In genomic region chr2:138215561-138215960, GRCm38 (mm10) we compare ENCODE assay signal across 8 mouse cellular contexts. TPM values are rescaled to one million over a fixed set of nuclear protein-coding genes. Genes with fewer than 3 reads are reported as not detected.
DNase-seq lines count a peak whose midpoint lies in the region; ATAC-seq and TF ChIP-seq lines count a peak whose summit lies in the region.

No protein-coding gene starts in this region.

- H3K27me3 ChIP-seq in hindbrain, embryonic 16.5 days (replicated peaks; ENCODE audit: control insufficient read depth, insufficient read depth, low read length): no peaks in the 10 kb centered on the region
- H3K27me3 ChIP-seq in hindbrain, embryonic 14.5 days (ENCODE audit: control insufficient read depth, insufficient read depth, low read length): no peaks in the 10 kb centered on the region
- H3K27me3 ChIP-seq in heart, embryonic 13.5 days (replicated peaks): no peaks in the 10 kb centered on the region
- H3K27me3 ChIP-seq in lung, embryonic 14.5 days (ENCODE audit: insufficient read depth, low read length): no peaks in the 10 kb centered on the region
- H3K27me3 ChIP-seq in midbrain, embryonic 13.5 days: no peaks in the 10 kb centered on the region

- no peaks in the 10 kb centered on the region for H3K9me3 ChIP-seq in hindbrain, embryonic 16.5 days (ENCODE audit: control insufficient read depth, low read length)
- H3K9me3 ChIP-seq in hindbrain, embryonic 14.5 days (ENCODE audit: control insufficient read depth, low read length): no peaks in the 10 kb centered on the region
- H3K9me3 ChIP-seq in heart, embryonic 13.5 days: no peaks in the 10 kb centered on the region
- H3K9me3 ChIP-seq in lung, embryonic 14.5 days (ENCODE audit: low read depth, low read length): no peaks in the 10 kb centered on the region
- H3K9me3 ChIP-seq in midbrain, embryonic 13.5 days: no peaks in the 10 kb centered on the region

- no peak overlapping the region for H3K4me2 ChIP-seq in hindbrain, embryonic 16.5 days (ENCODE audit: low read length)
- no peak overlapping the region for H3K4me2 ChIP-seq in hindbrain, embryonic 14.5 days (replicated peaks)
- H3K4me2 ChIP-seq in heart, embryonic 13.5 days: no peak overlapping the region
- H3K4me2 ChIP-seq in lung, embryonic 14.5 days: peak overlapping the region; percentile 2; the same call in 1 of the 2 replicates
- H3K4me2 ChIP-seq in midbrain, embryonic 13.5 days (replicated peaks): no peak overlapping the region

- H3K9ac ChIP-seq in hindbrain, embryonic 16.5 days (ENCODE audit: low read depth, low read length): no peak overlapping the region
- H3K9ac ChIP-seq in hindbrain, embryonic 14.5 days: no peak overlapping the region
- no peak overlapping the region for H3K9ac ChIP-seq in heart, embryonic 13.5 days
- H3K9ac ChIP-seq in lung, embryonic 14.5 days: no peak overlapping the region
- H3K9ac ChIP-seq in midbrain, embryonic 13.5 days (replicated peaks): no peak overlapping the region

- TF ChIP-seq CTCF in lung, embryonic 14.5 days (IDR thresholded peaks at IDR 0.05; ENCODE audit: low read depth): peak; percentile 51

- WGBS in hindbrain, embryonic 16.5 days: 38% methylated on average over 2 of the region's 2 CpGs
- WGBS in hindbrain, embryonic 14.5 days: 43% methylated on average over 2 of the region's 2 CpGs
- 49% methylated on average over 2 of the region's 2 CpGs for WGBS in heart, embryonic 13.5 days
- 17% methylated on average over 2 of the region's 2 CpGs for WGBS in lung, embryonic 14.5 days
- WGBS in midbrain, embryonic 13.5 days: 61% methylated on average over 2 of the region's 2 CpGs

- no peak overlapping the region for H3K4me3 ChIP-seq in hindbrain, embryonic 16.5 days (ENCODE audit: low read length)
- H3K4me3 ChIP-seq in hindbrain, embryonic 14.5 days (replicated peaks; ENCODE audit: low read length): no peak overlapping the region
- no peak overlapping the region for H3K4me3 ChIP-seq in heart, embryonic 13.5 days
- H3K4me3 ChIP-seq in lung, embryonic 14.5 days (ENCODE audit: low read depth, low read length): no peak overlapping the region
- no peak overlapping the region for H3K4me3 ChIP-seq in midbrain, embryonic 13.5 days (replicated peaks)

- no peak for DNase-seq in hindbrain, embryonic 14.5 days (ENCODE audit: low spot score)
- DNase-seq in cerebellum, postnatal 10 days: peak; percentile 62 to 73
- peak; percentile 83 to 86 for DNase-seq in kidney, postnatal 25 days
- DNase-seq in lung, embryonic 14.5 days: peak; percentile 94
- no peak for DNase-seq in urinary bladder, postnatal 25 days (ENCODE audit: low spot score)

- no peaks in the 10 kb centered on the region for H3K36me3 ChIP-seq in hindbrain, embryonic 16.5 days (ENCODE audit: control insufficient read depth, insufficient read depth, low read length)
- H3K36me3 ChIP-seq in hindbrain, embryonic 14.5 days (replicated peaks; ENCODE audit: control insufficient read depth, insufficient read depth): no peaks in the 10 kb centered on the region
- H3K36me3 ChIP-seq in heart, embryonic 13.5 days: no peaks in the 10 kb centered on the region
- H3K36me3 ChIP-seq in lung, embryonic 14.5 days (ENCODE audit: insufficient read depth): no peaks in the 10 kb centered on the region
- H3K36me3 ChIP-seq in midbrain, embryonic 13.5 days: no peaks in the 10 kb centered on the region

- ATAC-seq in hindbrain, embryonic 16.5 days: peak; percentile 40; the same call in 1 of the 2 replicates
- ATAC-seq in hindbrain, embryonic 14.5 days (ENCODE audit: low FRiP score): no peak
- ATAC-seq in heart, embryonic 13.5 days (ENCODE audit: extremely low read depth, insufficient number of reproducible peaks, low FRiP score, low TSS enrichment): no peak
- ATAC-seq in lung, embryonic 14.5 days (ENCODE audit: insufficient read depth): peak; percentile 96
- no peak for ATAC-seq in midbrain, embryonic 13.5 days

- no peak overlapping the region for H3K27ac ChIP-seq in hindbrain, embryonic 16.5 days (ENCODE audit: low read depth, low read length)
- H3K27ac ChIP-seq in hindbrain, embryonic 14.5 days: no peak overlapping the region
- peak overlapping the region; percentile 58 for H3K27ac ChIP-seq in heart, embryonic 13.5 days (replicated peaks)
- peak overlapping the region; percentile 65 for H3K27ac ChIP-seq in lung, embryonic 14.5 days (ENCODE audit: low read depth)
- no peak overlapping the region for H3K27ac ChIP-seq in midbrain, embryonic 13.5 days

- no peaks in the 10 kb centered on the region for H3K4me1 ChIP-seq in hindbrain, embryonic 16.5 days (ENCODE audit: control insufficient read depth, insufficient read depth, low read depth, low read length)
- H3K4me1 ChIP-seq in hindbrain, embryonic 14.5 days (replicated peaks; ENCODE audit: control insufficient read depth, insufficient read depth, low read length): no peaks in the 10 kb centered on the region
- H3K4me1 ChIP-seq in heart, embryonic 13.5 days: peaks cover 11% of the 10 kb centered on the region; the same call in 1 of the 2 replicates
- H3K4me1 ChIP-seq in lung, embryonic 14.5 days (ENCODE audit: insufficient read depth): 0 out of 2 replicates have a peak, but pooled peaks cover 4% of the 10 kb centered on the region
- H3K4me1 ChIP-seq in midbrain, embryonic 13.5 days (replicated peaks): peaks cover 4% of the 10 kb centered on the region; the same call in 1 of the 2 replicates

RNA-seq across cellular contexts. Expression of gene Btbd3, which starts 40.8 kb away (rescaled TPM):
- 33.7 and 37.5 TPM in 2 replicates for polyA plus RNA-seq in hindbrain, embryonic 16.5 days (2015; fragmentation: Nextera tagmentation; extraction: Ambion mirVana)
- polyA plus RNA-seq in hindbrain, embryonic 14.5 days (2014; fragmentation: Nextera tagmentation; extraction: Ambion mirVana): 32.1 and 40.3 TPM in 2 replicates
- 8.3 and 8.9 TPM in 2 replicates for polyA plus RNA-seq in heart, embryonic 13.5 days (2015; fragmentation: Nextera tagmentation; extraction: Ambion mirVana)
- 47.6 and 47.7 TPM in 2 replicates for polyA plus RNA-seq in lung, embryonic 14.5 days (2014; fragmentation: Nextera tagmentation; extraction: Ambion mirVana)
- 29.2 and 31.6 TPM in 2 replicates for polyA plus RNA-seq in midbrain, embryonic 13.5 days (2015; fragmentation: Nextera tagmentation; extraction: Ambion mirVana)

Comparison
In these comparisons a context has a peak if more than half of its experiments do, and no peak if none do; other contexts are left out.
1. ATAC-seq: peak in hindbrain, embryonic 16.5 days (single experiment) and lung, embryonic 14.5 days (single experiment); none in hindbrain, embryonic 14.5 days (single experiment), heart, embryonic 13.5 days (single experiment) and midbrain, embryonic 13.5 days (single experiment).
2. H3K27ac ChIP-seq: peak in heart, embryonic 13.5 days (single experiment) and lung, embryonic 14.5 days (single experiment); none in hindbrain, embryonic 16.5 days (single experiment), hindbrain, embryonic 14.5 days (single experiment) and midbrain, embryonic 13.5 days (single experiment).
3. DNase-seq: peak in cerebellum, postnatal 10 days (2 of 2), kidney, postnatal 25 days (2 of 2) and lung, embryonic 14.5 days (single experiment); none in hindbrain, embryonic 14.5 days (single experiment) and urinary bladder, postnatal 25 days (single experiment).